Mouse (Mus musculus): Measurements from ENCODE around the gene Rfx4. TPM values are rescaled to one million over a fixed set of nuclear protein-coding genes. Genes with fewer than 3 reads are reported as not detected.

The Rfx4 gene
- total RNA-seq, 2 experiments from 2014 or later, result 0.10 TPM

DNA sequence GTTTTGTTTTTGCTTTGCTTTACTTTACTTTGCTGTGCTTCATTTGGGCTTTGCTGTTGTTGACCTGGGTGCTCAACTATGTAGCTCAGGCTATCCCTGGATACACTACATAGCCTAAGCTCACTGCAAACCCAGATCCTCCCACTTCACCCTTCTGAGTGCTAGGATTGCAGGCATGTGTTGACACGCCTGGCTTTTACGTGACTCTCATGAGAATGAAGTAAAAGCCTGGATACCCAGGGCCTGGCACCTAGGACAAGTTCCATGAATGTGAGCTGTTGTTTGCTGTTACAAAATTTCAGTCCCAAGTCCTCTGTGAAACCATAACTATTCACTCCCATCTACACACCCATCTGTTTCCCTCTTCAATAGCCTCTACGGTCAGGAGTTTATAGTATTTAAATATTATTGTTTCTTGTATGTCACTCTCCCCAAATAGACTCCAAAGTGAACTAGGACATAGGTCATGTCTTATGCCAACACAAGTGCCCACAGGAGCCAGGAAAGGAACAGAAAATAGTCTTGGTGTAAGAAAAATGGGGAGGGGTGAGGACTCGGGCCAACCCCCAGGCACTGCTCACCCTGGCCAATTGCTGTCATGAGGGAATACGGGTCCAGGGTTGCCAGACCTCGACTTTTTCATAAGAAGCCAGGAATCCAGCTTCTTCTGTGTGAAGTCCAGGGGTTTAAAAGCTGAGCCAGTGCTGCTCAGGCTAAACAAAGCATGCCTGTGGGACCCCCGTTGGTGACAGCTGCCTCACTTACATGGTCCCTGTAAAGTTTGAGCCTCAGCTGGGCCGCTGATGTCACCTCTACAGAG is 54.4 kb downstream of the Rfx4 start:
- intact Hi-C loops (cut with DNase I), result no loop called here
- DNase-seq, result peak; percentile 57 to 60

- no peak for DNase-seq
- intact Hi-C loops (cut with DNase I), result no loop called here
These were observed 55.5 kb downstream of the Rfx4 start for GRCm38 (mm10) chr10:84811171-84811912.

- intact Hi-C loops (cut with DNase I), result no loop called here
- no peak for DNase-seq
These were observed 56.0 kb downstream of the Rfx4 start for GRCm38 (mm10) chr10:84811913-84812295.

GRCm38 (mm10) chr10:84815676-84816436 is 60.0 kb downstream of the Rfx4 start:
- DNase-seq, result no peak
- intact Hi-C loops (cut with DNase I), result no loop called here

- intact Hi-C loops (cut with DNase I), result no loop called here
- DNase-seq, result no peak
These were observed 61.4 kb downstream of the Rfx4 start for GRCm38 (mm10) chr10:84817086-84817869.

DNA sequence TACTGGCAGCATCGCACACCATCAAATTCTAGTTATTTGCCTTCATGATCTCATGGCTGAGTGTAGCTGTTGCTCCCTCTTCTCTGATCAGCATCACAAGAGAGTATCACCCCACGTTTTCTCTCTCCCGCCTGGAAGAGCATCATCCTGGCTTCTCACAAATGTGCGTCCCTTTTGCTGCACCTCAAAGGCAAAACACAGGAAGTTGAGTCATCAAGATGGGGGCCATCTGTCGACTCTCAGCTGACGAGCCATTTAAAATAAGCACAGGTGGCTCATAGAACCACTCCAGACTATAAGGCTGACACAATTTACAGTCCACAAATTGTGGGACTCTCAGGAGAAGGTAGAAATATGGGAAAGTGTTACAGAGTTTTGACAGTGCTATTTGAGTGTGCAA is 63.8 kb downstream of the Rfx4 start:
- DNase-seq, result no peak
- intact Hi-C loops (cut with DNase I), result no loop called here

GRCm38 (mm10) chr10:84820230-84820629 is 64.4 kb downstream of the Rfx4 start:
- intact Hi-C loops (cut with DNase I), result no loop called here
- no peak for DNase-seq

GRCm38 (mm10) chr10:84822741-84823151 is 66.9 kb downstream of the Rfx4 start:
- intact Hi-C loops (cut with DNase I), result no loop called here
- DNase-seq, result no peak

GRCm38 (mm10) chr10:84823621-84824020 is 67.8 kb downstream of the Rfx4 start:
- peak in 1 of 2 experiments; percentile 42 for DNase-seq
- intact Hi-C loops (cut with DNase I), result no loop called here

- DNase-seq, result no peak
- intact Hi-C loops (cut with DNase I), result no loop called here
These were observed 73.1 kb downstream of the Rfx4 start for GRCm38 (mm10) chr10:84829009-84829408.

- intact Hi-C loops (cut with DNase I), result loop anchor here (5.0 kb wide), 2 partner anchors 82 to 152 kb away; partner anchors contain the start of gene Ric8b
- peak in 1 of 2 experiments; percentile 22 for DNase-seq
These were observed 79.7 kb downstream of the Rfx4 start for GRCm38 (mm10) chr10:84835596-84835995.

GRCm38 (mm10) chr10:84836104-84836503 is 80.2 kb downstream of the Rfx4 start:
- intact Hi-C loops (cut with DNase I), result loop anchor here (1.0 to 5.0 kb wide), 3 partner anchors 81 to 210 kb away; partner anchors contain the start of gene Ric8b
- peak; percentile 55 to 62 for DNase-seq

GRCm38 (mm10) chr10:84837355-84837754 is 81.5 kb downstream of the Rfx4 start:
- intact Hi-C loops (cut with DNase I), result loop anchor here (5.0 kb wide), 2 partner anchors 80 to 150 kb away; partner anchors contain the start of gene Ric8b
- DNase-seq, result no peak

- intact Hi-C loops (cut with DNase I), result loop anchor here (5.0 kb wide), 2 partner anchors 78 to 148 kb away; partner anchors contain the start of gene Ric8b
- DNase-seq, result no peak
These were observed 83.1 kb downstream of the Rfx4 start for GRCm38 (mm10) chr10:84838850-84839473.

DNA sequence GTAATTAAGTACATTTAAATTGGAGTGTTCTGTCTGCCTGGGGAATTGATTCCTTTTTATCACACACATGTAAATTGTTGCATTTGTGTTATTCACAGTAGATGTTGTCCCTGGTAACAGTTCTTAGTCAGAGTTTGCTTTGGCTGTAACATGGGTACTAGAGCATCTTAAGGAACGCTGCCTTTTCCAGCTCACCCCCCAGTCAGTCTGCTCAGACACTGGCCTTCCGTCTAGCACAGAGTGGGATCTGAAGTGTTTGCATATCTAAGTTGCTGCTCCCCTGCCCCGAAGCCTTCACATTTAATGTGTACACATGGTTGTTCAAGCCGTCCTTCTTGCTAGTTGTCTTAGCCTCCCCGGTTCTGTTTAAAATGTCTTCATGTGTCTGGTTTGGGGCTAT is 90.8 kb downstream of the Rfx4 start:
- intact Hi-C loops (cut with DNase I), result no loop called here

DNA sequence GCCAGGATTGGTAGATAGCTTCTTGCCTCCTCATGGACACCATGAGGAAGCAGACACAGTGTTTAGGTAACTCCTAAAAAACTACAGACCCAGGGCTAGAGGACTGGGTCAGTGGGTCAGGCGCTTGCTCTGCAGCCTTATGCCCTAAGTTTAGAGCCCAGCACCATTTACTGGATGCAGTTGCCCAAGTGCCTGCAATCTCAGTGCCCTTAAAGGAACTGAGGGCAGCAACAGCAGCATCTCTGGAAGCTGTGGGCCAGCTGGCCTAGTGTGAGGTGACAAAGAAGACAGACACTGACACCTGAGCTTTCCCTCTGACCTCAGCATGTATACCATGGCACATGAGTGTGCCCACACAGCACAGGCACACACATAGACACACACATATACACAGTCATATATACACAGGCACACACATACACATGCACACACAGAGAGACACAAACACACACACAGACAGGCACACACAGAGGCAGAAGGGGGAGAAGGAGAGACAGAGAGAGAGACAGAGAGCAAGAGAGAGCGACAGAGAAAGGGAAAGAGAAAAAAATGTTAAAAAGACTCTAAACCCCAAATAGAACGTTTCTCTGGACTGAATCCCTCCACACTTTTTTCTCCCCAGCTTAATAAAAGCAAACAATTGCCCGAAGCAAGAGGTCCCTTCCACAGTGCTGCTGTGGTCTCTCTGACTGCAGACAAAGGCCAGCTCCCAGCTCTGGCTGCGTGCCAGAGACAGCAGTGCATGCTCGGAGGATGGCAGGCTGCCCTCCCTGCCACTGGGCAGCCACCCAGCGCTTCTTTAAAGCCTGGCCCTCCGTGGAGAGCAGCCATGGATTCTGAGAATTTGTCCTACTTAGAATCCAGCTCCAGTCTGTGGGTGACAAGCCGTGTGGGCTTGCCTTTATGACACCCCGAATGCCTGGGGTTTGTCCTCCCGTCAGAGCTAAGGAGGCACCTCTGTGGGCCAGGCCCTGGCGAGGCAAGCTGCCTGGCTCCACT is 96.4 kb downstream of the Rfx4 start:
- peak; percentile 90 for DNase-seq
- intact Hi-C loops (cut with DNase I), result no loop called here

More for the DNA sequence above, 90.8 kb downstream of the Rfx4 start:
- DNase-seq, result no peak

- intact Hi-C loops (cut with DNase I), result no loop called here
- no peak for DNase-seq
These were observed 98.2 kb downstream of the Rfx4 start for GRCm38 (mm10) chr10:84854059-84854458.

DNA sequence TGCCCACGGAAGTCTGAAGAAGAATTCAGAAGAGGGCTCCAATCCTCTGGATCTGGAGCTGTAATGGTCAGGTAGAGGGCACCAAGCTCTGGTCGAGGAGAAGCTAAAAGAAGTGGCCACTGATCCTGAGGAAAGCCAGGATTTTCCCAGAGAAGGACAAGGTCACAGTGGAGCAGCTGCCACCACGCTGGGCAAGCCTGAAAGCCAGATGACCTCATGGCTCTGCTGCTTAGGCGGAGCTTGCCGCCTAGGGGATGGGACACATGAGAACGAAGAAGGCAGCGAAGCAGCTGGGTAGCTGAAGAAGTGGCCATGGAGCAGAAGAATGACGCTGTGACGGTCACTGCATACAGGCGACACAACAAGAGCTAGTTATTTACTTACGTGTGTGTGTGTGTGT is 99.6 kb downstream of the Rfx4 start:
- no peak for DNase-seq
- intact Hi-C loops (cut with DNase I), result no loop called here
